Mouse (Mus musculus): ENCODE data around the gene Slc19a2.

GRCm38 (mm10) chr1:164220261-164220660 is 28.6 kb upstream of the Slc19a2 start:
- TF ChIP-seq CTCF (conservative IDR thresholded peaks at IDR 0.05; ENCODE audit: low read length): no peak
- TF ChIP-seq POU5F1 (IDR thresholded peaks at IDR 0.05; ENCODE audit: borderline replicate concordance, low read length): no peak
- no peak for TF ChIP-seq NANOG (IDR thresholded peaks at IDR 0.05; ENCODE audit: borderline replicate concordance, low read length)

Data from E14TG2a.4 (cell line).